Mouse (Mus musculus) C2C12 (cell line): ENCODE measurements at regions not wholly inside any gene's neighbourhood (a gene's known extent, or its start where the extent isn't known, plus 50 kb on each side); places are given as distances from the start of the nearest gene placed in this dataset.
"Not testable (repeated sequence)": the region's sequence is repeated elsewhere in the genome, so short reads cannot be mapped to it uniquely, and the experiment has no call there.

Experiments
- CTCF ChIP-seq: IDR thresholded peaks from one replicate; pipeline ENCODE4 v1.5.1; 2011; ENCODE audit not compliant: control insufficient read depth, insufficient read depth, insufficient read length
- MAX ChIP-seq: IDR thresholded peaks from one replicate; pipeline ENCODE4 v1.6.1; 2011; ENCODE audit warnings: mild to moderate bottlenecking, control low read depth

GRCm38 (mm10) chr15:90764501-90764900 lies 85.3 kb upstream of the Cpne8 start:
- not testable (repeated sequence) for TF ChIP-seq CTCF, MAX
